Comparison of ENCODE assay signal across 8 mouse cellular contexts in genomic region chr5:137757887-137758286, GRCm38 (mm10). TPM values are rescaled to one million over a fixed set of nuclear protein-coding genes. Genes with fewer than 3 reads are reported as not detected.
DNase-seq lines count a peak whose midpoint lies in the region; ATAC-seq lines count a peak whose summit lies in the region.

No protein-coding gene starts in this region.

- no peak overlapping the region for H3K4me3 ChIP-seq in liver, embryonic 15.5 days (replicated peaks)
- H3K4me3 ChIP-seq in heart, embryonic 14.5 days (ENCODE audit: control insufficient read depth in 1 of 2, insufficient read depth in 1 of 2, low read depth in 1 of 2, low read length in 2 of 2), result no peak overlapping the region

- H3K4me1 ChIP-seq in liver, embryonic 15.5 days (replicated peaks), result peaks cover 40% of the 10 kb centered on the region
- peaks cover 19 to 44% of the 10 kb centered on the region in 2 experiments for H3K4me1 ChIP-seq in heart, embryonic 14.5 days (ENCODE audit: control insufficient read depth in 2 of 2, insufficient read depth in 2 of 2, low read length in 2 of 2)

- WGBS in liver, embryonic 15.5 days (ENCODE audit: insufficient replicate concordance), result 83% methylated on average over 6 of the region's 6 CpGs
- WGBS in heart, embryonic 14.5 days, result 47% methylated on average over 6 of the region's 6 CpGs

- no peak for DNase-seq in liver
- peak; percentile 62 to 78 for DNase-seq in cerebellum, postnatal 14 days
- DNase-seq in left cerebral cortex, adult 9 months (ENCODE audit: low spot score in 2 of 2), result peak; percentile 81 to 84
- DNase-seq in embryo, embryonic 11 days, result no peak
- no peak for DNase-seq in adrenal gland, postnatal 25 days

- no peak for ATAC-seq in liver, embryonic 15.5 days (ENCODE audit: insufficient read depth)
- ATAC-seq in heart, embryonic 14.5 days (ENCODE audit: insufficient number of reproducible peaks, insufficient read depth, low FRiP score, low read depth), result peak; percentile 64
- no peak for ATAC-seq in megakaryocyte progenitor cell, adult 5-6 weeks (replicated peaks; ENCODE audit: poor library complexity)

- no peaks in the 10 kb centered on the region for H3K27me3 ChIP-seq in liver, embryonic 15.5 days
- no peaks in the 10 kb centered on the region for H3K27me3 ChIP-seq in heart, embryonic 14.5 days (ENCODE audit: control insufficient read depth, insufficient read depth, low read length)

- H3K27ac ChIP-seq in liver, embryonic 15.5 days (replicated peaks), result 0 out of 2 replicates have a peak overlapping the region, but pooled peaks have one; percentile 25
- H3K27ac ChIP-seq in heart, embryonic 14.5 days (replicated peaks in 1 of 2; ENCODE audit: control insufficient read depth in 1 of 2, insufficient read depth in 1 of 2, low read depth in 2 of 2, low read length in 2 of 2), result peak overlapping the region in 1 of 2 experiments; percentile 61; a peak in 1 of 4 replicates

- H3K9ac ChIP-seq in liver, embryonic 15.5 days, result no peak overlapping the region
- 0 out of 2 replicates have a peak overlapping the region, but pooled peaks have one; percentile 30 for H3K9ac ChIP-seq in heart, embryonic 14.5 days (ENCODE audit: low read length)

- H3K4me2 ChIP-seq in liver, embryonic 15.5 days, result no peak overlapping the region
- H3K4me2 ChIP-seq in heart, embryonic 14.5 days (ENCODE audit: low read length), result no peak overlapping the region

- H3K9me3 ChIP-seq in liver, embryonic 15.5 days (replicated peaks), result no peaks in the 10 kb centered on the region
- no peaks in the 10 kb centered on the region for H3K9me3 ChIP-seq in heart, embryonic 14.5 days (ENCODE audit: control insufficient read depth, low read length)

- peaks cover 69% of the 10 kb centered on the region for H3K36me3 ChIP-seq in liver, embryonic 15.5 days (replicated peaks)
- peaks cover 58% of the 10 kb centered on the region for H3K36me3 ChIP-seq in heart, embryonic 14.5 days (ENCODE audit: control insufficient read depth, insufficient read depth, low read length)

RNA-seq across cellular contexts. Expression of gene Tsc22d4, which starts 12.4 kb away (rescaled TPM):
- 68.8 and 75.1 TPM in 2 replicates for polyA plus RNA-seq in liver, embryonic 15.5 days (2015; fragmentation: Nextera tagmentation; extraction: Ambion mirVana)
- 144 and 147 TPM in 2 replicates for polyA plus RNA-seq in heart, embryonic 14.5 days (2014; fragmentation: Nextera tagmentation; extraction: Ambion mirVana)
- total RNA-seq in megakaryocyte progenitor cell, adult 5-6 weeks (2015), result 39.6 and 58.5 TPM in 2 replicates
- total RNA-seq in megakaryocyte progenitor cell, adult 5-6 weeks (2017), result 92.1 and 96.5 TPM in 2 replicates
- 86.0 and 104 TPM in 2 replicates for total RNA-seq in adrenal gland, postnatal 25 days (2021)

RNA-seq across cellular contexts. Expression of gene Nyap1, which starts 16.5 kb away (rescaled TPM):
- polyA plus RNA-seq in liver, embryonic 15.5 days (2015; fragmentation: Nextera tagmentation; extraction: Ambion mirVana), result 0.21 and 0.39 TPM in 2 replicates
- polyA plus RNA-seq in heart, embryonic 14.5 days (2014; fragmentation: Nextera tagmentation; extraction: Ambion mirVana), result 0.57 and 1.00 TPM in 2 replicates
- 0.02 and 0.05 TPM in 2 replicates for total RNA-seq in megakaryocyte progenitor cell, adult 5-6 weeks (2015)
- total RNA-seq in megakaryocyte progenitor cell, adult 5-6 weeks (2017), result 0.07 and 0.17 TPM in 2 replicates
- total RNA-seq in adrenal gland, postnatal 25 days (2021), result 3.0 and 5.6 TPM in 2 replicates

RNA-seq across cellular contexts. Expression of gene Ppp1r35, which starts 20.8 kb away (rescaled TPM):
- polyA plus RNA-seq in liver, embryonic 15.5 days (2015; fragmentation: Nextera tagmentation; extraction: Ambion mirVana), result 21.0 and 21.3 TPM in 2 replicates
- 29.8 and 36.7 TPM in 2 replicates for polyA plus RNA-seq in heart, embryonic 14.5 days (2014; fragmentation: Nextera tagmentation; extraction: Ambion mirVana)
- total RNA-seq in megakaryocyte progenitor cell, adult 5-6 weeks (2015), result 64.5 and 77.4 TPM in 2 replicates
- total RNA-seq in megakaryocyte progenitor cell, adult 5-6 weeks (2017), result 38.4 and 38.6 TPM in 2 replicates
- 30.9 and 34.0 TPM in 2 replicates for total RNA-seq in adrenal gland, postnatal 25 days (2021)

RNA-seq across cellular contexts. Expression of gene Mepce, which starts 29.6 kb away (rescaled TPM):
- polyA plus RNA-seq in liver, embryonic 15.5 days (2015; fragmentation: Nextera tagmentation; extraction: Ambion mirVana), result 4.0 and 5.0 TPM in 2 replicates
- 7.9 and 9.2 TPM in 2 replicates for polyA plus RNA-seq in heart, embryonic 14.5 days (2014; fragmentation: Nextera tagmentation; extraction: Ambion mirVana)
- total RNA-seq in megakaryocyte progenitor cell, adult 5-6 weeks (2015), result 34.6 and 37.4 TPM in 2 replicates
- 13.8 and 16.7 TPM in 2 replicates for total RNA-seq in megakaryocyte progenitor cell, adult 5-6 weeks (2017)
- 58.3 and 66.5 TPM in 2 replicates for total RNA-seq in adrenal gland, postnatal 25 days (2021)

RNA-seq across cellular contexts. Expression of gene Zcwpw1, which starts 29.7 kb away (rescaled TPM):
- polyA plus RNA-seq in liver, embryonic 15.5 days (2015; fragmentation: Nextera tagmentation; extraction: Ambion mirVana), result 3.2 and 3.3 TPM in 2 replicates
- 7.3 and 7.6 TPM in 2 replicates for polyA plus RNA-seq in heart, embryonic 14.5 days (2014; fragmentation: Nextera tagmentation; extraction: Ambion mirVana)
- total RNA-seq in megakaryocyte progenitor cell, adult 5-6 weeks (2015), result 6.2 and 9.1 TPM in 2 replicates
- 10.5 and 11.8 TPM in 2 replicates for total RNA-seq in megakaryocyte progenitor cell, adult 5-6 weeks (2017)
- 3.6 and 5.2 TPM in 2 replicates for total RNA-seq in adrenal gland, postnatal 25 days (2021)

Comparison
In these comparisons a context has a peak if more than half of its experiments do, and no peak if none do; other contexts are left out.
1. DNase-seq: peak in cerebellum, postnatal 14 days (2 of 2) and left cerebral cortex, adult 9 months (2 of 2); none in liver (single experiment), embryo, embryonic 11 days (single experiment) and adrenal gland, postnatal 25 days (single experiment).